Mouse (Mus musculus) C2C12 (cell line): ENCODE measurements around the gene Gng7.

ENCODE experiments used
- CEBPB ChIP-seq: IDR thresholded peaks from one replicate; pipeline ENCODE4 v1.6.1; 2011; ENCODE audit warnings: low read depth, mild to moderate bottlenecking, control low read depth, moderate library complexity
- CTCF ChIP-seq: IDR thresholded peaks from one replicate; pipeline ENCODE4 v1.5.1; 2011; ENCODE audit not compliant: control insufficient read depth, insufficient read depth, insufficient read length
- USF1 ChIP-seq: IDR thresholded peaks from one replicate; pipeline ENCODE4 v1.6.1; 2011; ENCODE audit warnings: low read depth, mild to moderate bottlenecking, control low read depth, moderate library complexity

DNA sequence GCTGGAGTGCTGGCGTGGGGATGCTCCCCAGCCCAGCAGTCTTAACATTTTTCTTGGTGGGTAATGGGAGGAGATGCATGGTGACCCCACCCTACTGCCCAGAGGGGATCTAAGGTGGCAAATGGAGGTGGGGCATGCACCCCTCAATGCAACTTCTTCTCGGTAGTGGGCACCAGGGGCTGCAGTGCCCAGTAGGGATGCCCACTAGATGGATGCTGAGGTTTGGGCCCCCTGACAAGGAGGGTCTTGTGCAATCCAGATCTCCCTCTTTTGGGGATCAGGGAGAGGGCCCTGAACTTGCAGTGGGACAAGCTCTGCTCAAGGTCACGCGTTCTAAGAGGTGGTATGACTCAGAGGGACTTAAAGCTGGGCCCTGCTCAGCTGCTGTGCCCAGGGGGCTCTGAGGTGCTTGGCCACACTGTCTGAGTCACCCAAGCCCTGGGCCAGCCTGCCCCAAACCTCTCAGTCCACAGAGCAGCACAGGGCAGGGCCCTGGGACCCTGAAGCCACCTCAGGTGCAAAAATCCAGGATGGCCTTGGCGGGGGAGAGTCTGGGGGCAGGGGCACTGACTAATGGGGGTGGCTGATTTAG is 9.7 kb upstream of the Gng7 start:
- no peak for TF ChIP-seq USF1
- TF ChIP-seq CTCF, result no peak
- TF ChIP-seq CEBPB, result no peak
